Mouse (Mus musculus): ENCODE measurements around the gene Gm49373. TPM values are rescaled to one million over a fixed set of nuclear protein-coding genes. Genes with fewer than 3 reads are reported as not detected.

Gm49373 gene
- 1.0 and 1.2 TPM in 2 replicates for polyA plus RNA-seq (2015; fragmentation: Nextera tagmentation; extraction: Ambion mirVana)

DNA sequence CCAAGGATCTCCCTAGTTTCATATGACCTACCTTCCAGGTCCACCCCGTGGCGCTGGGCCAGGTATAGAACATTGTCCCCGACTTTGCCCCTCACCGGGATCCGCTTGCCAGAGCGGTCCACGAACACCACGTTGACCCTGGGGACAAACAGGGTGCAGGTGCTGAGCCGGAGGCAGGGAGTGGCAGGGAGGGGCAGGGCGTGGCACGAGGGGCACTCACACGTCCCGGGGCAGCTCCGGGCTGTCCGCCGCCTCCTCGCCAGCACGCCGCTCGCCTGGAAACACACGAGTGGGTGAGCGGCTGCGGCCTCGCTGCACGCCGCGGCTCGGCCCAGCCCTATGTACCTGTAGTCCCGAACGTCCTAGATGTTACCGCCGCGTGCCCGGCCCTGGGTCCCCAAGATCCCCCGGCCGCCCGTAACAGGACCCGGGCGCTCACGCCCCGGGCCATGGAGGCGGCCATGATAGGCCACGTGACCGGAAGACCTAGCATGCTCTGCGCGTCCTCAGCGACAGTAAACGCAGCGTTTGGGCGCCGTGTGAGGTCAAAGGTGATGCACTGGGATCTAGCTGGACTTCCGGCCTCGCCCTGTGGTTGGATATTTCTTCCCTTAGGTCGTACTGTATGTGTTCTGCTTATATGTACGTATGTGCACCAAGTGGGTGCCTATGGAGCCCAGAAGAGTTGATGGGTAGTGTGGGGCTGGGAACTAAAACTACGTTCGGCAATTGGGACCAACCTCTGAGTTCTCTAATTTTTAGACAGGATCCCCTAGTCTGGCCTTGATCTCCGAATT lies at the start of gene Gm49373, which contains the start of gene Fdx1l:
Gene Gm49373 (minus strand): TSS at position 53 of the 797 bp plus-strand sequence.
Gene Fdx1l (minus strand): TSS at position 571 of the 797 bp plus-strand sequence.
- ATAC-seq, result peak; percentile 95
- peak within 1 kb of the TSS; percentile 90 for H3K4me3 ChIP-seq (replicated peaks)
- peaks cover 47% of the 10 kb centered on the region for H3K36me3 ChIP-seq
- H3K4me2 ChIP-seq (replicated peaks), result peak within 1 kb of the TSS; percentile 92
- no peaks in the 10 kb centered on the region for H3K27me3 ChIP-seq
- no peaks in the 10 kb centered on the region for H3K9me3 ChIP-seq
- H3K4me1 ChIP-seq (replicated peaks), result peaks cover 19% of the 10 kb centered on the region
- peak within 1 kb of the TSS; percentile 45 for H3K27ac ChIP-seq
- H3K9ac ChIP-seq (replicated peaks), result peak within 1 kb of the TSS; percentile 86
- 2% methylated on average over 55 of the region's 58 CpGs for WGBS

DNA sequence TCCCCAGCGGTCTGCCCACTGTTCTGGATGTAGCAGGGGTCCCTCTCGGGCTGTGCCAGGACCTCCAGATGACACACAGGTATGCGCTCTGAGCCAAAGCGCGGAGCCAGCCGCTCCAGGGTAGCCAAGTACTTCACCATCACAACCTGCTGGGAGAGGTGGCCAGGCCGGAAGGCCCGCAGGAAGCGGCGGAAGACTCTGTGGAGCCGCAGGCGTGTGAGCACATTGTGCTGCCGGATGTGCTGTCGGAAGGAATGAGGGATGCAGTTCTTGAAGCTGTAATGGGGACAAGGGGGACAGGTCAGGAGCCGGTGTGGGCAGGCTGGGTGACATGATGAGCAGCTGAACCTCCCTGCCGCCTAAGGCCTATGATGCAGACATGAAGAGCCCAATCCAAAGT lies 48.6 kb upstream of the Gm49373 start:
- 90% methylated on average over 16 of the region's 16 CpGs for WGBS
- no peaks in the 10 kb centered on the region for H3K9me3 ChIP-seq
- H3K27me3 ChIP-seq, result no peaks in the 10 kb centered on the region
- no peak overlapping the region for H3K27ac ChIP-seq
- H3K4me2 ChIP-seq (replicated peaks), result no peak overlapping the region
- H3K9ac ChIP-seq (replicated peaks), result no peak overlapping the region
- H3K36me3 ChIP-seq, result peaks cover 56% of the 10 kb centered on the region
- no peak overlapping the region for H3K4me3 ChIP-seq (replicated peaks)
- no peak for ATAC-seq
- H3K4me1 ChIP-seq (replicated peaks), result no peaks in the 10 kb centered on the region

DNA sequence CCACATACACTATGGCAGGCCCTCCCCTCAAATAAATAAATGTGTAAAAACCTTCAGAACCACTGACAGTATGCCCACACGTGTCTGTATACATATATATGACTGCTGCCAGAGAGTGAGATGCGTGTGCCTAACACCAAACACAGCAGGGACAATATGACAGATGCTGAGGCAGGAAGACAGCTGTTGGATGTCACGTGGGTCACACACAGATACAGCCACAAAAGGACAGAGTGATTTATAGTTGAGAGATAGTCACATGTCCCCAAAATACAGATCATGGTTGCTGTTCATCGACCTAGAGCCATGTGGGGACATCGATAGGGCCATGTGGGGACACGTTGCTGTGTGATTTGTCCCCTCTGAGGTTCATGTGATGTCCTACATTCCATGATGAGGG lies 44.2 kb upstream of the Gm49373 start:
- Histone ChIP-seq H3K9ac (replicated peaks) (no peak overlapping the region), H3K36me3 (peaks cover 20% of the 10 kb centered on the region), H3K4me2 (replicated peaks) (no peak overlapping the region), H3K4me3 (replicated peaks) (no peak overlapping the region), H3K9me3 (no peaks in the 10 kb centered on the region), H3K27me3 (no peaks in the 10 kb centered on the region), H3K4me1 (replicated peaks) (no peaks in the 10 kb centered on the region), H3K27ac (no peak overlapping the region)
- 82% methylated on average over 6 of the region's 6 CpGs for WGBS
- ATAC-seq, result no peak

- ATAC-seq, result no peak
- no peak overlapping the region for H3K9ac ChIP-seq (replicated peaks)
- peaks cover 7% of the 10 kb centered on the region for H3K36me3 ChIP-seq
- no peak overlapping the region for H3K27ac ChIP-seq
- no peaks in the 10 kb centered on the region for H3K9me3 ChIP-seq
- no peaks in the 10 kb centered on the region for H3K27me3 ChIP-seq
- H3K4me1 ChIP-seq (replicated peaks), result no peaks in the 10 kb centered on the region
- H3K4me3 ChIP-seq (replicated peaks), result no peak overlapping the region
- 92% methylated on average over 8 of the region's 8 CpGs for WGBS
- H3K4me2 ChIP-seq (replicated peaks), result no peak overlapping the region
Measured at GRCm38 (mm10) chr9:21115105-21115504, 42.2 kb upstream of the Gm49373 start.

GRCm38 (mm10) chr9:21114190-21114589 lies 41.3 kb upstream of the Gm49373 start:
- no peak overlapping the region for H3K27ac ChIP-seq
- WGBS, result 91% methylated on average over 7 of the region's 7 CpGs
- no peak overlapping the region for H3K4me2 ChIP-seq (replicated peaks)
- peaks cover 9% of the 10 kb centered on the region; the same call in 1 of the 2 replicates for H3K36me3 ChIP-seq
- no peak overlapping the region for H3K4me3 ChIP-seq (replicated peaks)
- H3K27me3 ChIP-seq, result no peaks in the 10 kb centered on the region
- no peaks in the 10 kb centered on the region for H3K4me1 ChIP-seq (replicated peaks)
- no peak overlapping the region for H3K9ac ChIP-seq (replicated peaks)
- no peaks in the 10 kb centered on the region for H3K9me3 ChIP-seq
- ATAC-seq, result no peak

GRCm38 (mm10) chr9:21113751-21114150 lies 40.9 kb upstream of the Gm49373 start:
- 95% methylated on average over 6 of the region's 6 CpGs for WGBS
- H3K4me3 ChIP-seq (replicated peaks), result no peak overlapping the region
- no peaks in the 10 kb centered on the region for H3K9me3 ChIP-seq

DNA sequence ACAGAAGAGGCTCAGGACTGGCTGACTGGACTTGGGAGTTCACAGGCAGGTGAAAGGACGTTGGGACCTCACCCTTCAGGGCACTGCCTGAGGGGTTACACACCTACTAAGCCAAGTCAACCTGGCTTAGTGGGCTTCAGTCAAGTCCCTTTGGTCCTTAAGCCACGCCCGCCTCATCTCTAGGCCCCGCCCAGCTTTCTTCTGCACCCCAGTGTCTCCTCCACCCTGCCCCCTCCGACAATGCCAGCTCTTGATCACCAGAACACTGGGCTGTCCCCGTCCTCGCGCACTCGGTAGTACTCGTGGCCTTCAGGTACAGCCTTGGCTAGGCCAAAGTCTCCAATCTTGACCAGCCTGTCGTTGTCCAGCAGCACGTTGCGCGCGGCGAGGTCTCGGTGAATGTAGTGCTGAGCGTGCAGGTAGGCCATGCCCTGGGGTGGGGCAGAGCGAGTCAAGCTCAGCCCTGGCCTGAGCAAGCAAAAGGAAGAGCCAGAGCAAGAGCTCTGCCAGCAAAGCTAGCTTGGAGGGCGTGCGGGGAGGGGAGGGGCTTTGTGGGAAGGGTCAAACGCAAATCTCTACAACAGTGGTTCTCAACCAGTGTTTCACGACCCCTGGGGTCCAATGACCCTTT lies 34.8 kb upstream of the Gm49373 start:
- Histone ChIP-seq H3K4me1 (replicated peaks) (no peaks in the 10 kb centered on the region), H3K4me3 (replicated peaks) (no peak overlapping the region), H3K9ac (replicated peaks) (no peak overlapping the region), H3K27me3 (no peaks in the 10 kb centered on the region), H3K4me2 (replicated peaks) (no peak overlapping the region), H3K36me3 (peaks cover 24% of the 10 kb centered on the region; the same call in 1 of the 2 replicates), H3K27ac (no peak overlapping the region), H3K9me3 (no peaks in the 10 kb centered on the region)
- ATAC-seq, result no peak
- 46% methylated on average over 23 of the region's 23 CpGs for WGBS

More at GRCm38 (mm10) chr9:21113751-21114150, 40.9 kb upstream of the Gm49373 start:
- H3K4me2 ChIP-seq (replicated peaks), result no peak overlapping the region
- no peaks in the 10 kb centered on the region for H3K27me3 ChIP-seq
- H3K36me3 ChIP-seq, result peaks cover 14% of the 10 kb centered on the region; the same call in 1 of the 2 replicates
- no peak for ATAC-seq
- H3K4me1 ChIP-seq (replicated peaks), result no peaks in the 10 kb centered on the region
- H3K27ac ChIP-seq, result no peak overlapping the region
- H3K9ac ChIP-seq (replicated peaks), result no peak overlapping the region

GRCm38 (mm10) chr9:21105760-21106564 lies 33.1 kb upstream of the Gm49373 start:
- 80% methylated on average over 5 of the region's 5 CpGs for WGBS
- H3K27ac ChIP-seq, result no peak overlapping the region
- peaks cover 24% of the 10 kb centered on the region; the same call in 1 of the 2 replicates for H3K36me3 ChIP-seq
- H3K9me3 ChIP-seq, result no peaks in the 10 kb centered on the region
- no peaks in the 10 kb centered on the region for H3K4me1 ChIP-seq (replicated peaks)
- no peak overlapping the region for H3K4me3 ChIP-seq (replicated peaks)
- no peak overlapping the region for H3K9ac ChIP-seq (replicated peaks)
- H3K4me2 ChIP-seq (replicated peaks), result no peak overlapping the region
- H3K27me3 ChIP-seq, result no peaks in the 10 kb centered on the region
- no peak for ATAC-seq

GRCm38 (mm10) chr9:21104814-21105213 lies 31.9 kb upstream of the Gm49373 start:
- no peak for ATAC-seq
- no peak overlapping the region for H3K4me2 ChIP-seq (replicated peaks)
- H3K4me3 ChIP-seq (replicated peaks), result no peak overlapping the region
- no peak overlapping the region for H3K27ac ChIP-seq
- H3K9ac ChIP-seq (replicated peaks), result no peak overlapping the region
- H3K36me3 ChIP-seq, result peaks cover 17% of the 10 kb centered on the region; the same call in 1 of the 2 replicates
- no peaks in the 10 kb centered on the region for H3K9me3 ChIP-seq
- no peaks in the 10 kb centered on the region for H3K27me3 ChIP-seq
- 92% methylated on average over 6 of the region's 6 CpGs for WGBS
- peaks cover 8% of the 10 kb centered on the region; the same call in 1 of the 2 replicates for H3K4me1 ChIP-seq (replicated peaks)

DNA sequence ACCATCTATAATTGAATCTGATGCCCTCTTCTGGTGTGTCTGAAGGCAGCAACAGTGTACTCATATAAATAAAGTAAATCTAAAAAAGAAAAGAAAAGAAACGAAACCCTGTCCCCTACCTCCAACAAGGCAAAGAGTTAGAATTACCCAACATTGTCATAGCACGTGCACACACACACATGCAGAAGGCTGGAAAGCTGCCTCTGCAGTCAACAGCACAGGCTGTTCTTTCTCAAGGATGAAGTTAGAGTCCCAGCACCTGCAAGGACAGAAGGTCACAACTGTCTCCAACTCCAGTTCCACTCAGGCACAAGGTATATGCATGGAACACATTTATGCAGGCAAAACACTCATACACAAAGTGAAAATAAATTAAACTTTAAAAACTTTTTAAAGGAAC lies 29.2 kb upstream of the Gm49373 start:
- H3K4me1 ChIP-seq (replicated peaks), result peaks cover 8% of the 10 kb centered on the region; the same call in 1 of the 2 replicates
- no peak overlapping the region for H3K4me3 ChIP-seq (replicated peaks)
- no peaks in the 10 kb centered on the region for H3K9me3 ChIP-seq
- no peak overlapping the region for H3K4me2 ChIP-seq (replicated peaks)
- no peak overlapping the region for H3K27ac ChIP-seq
- H3K9ac ChIP-seq (replicated peaks), result no peak overlapping the region
- H3K27me3 ChIP-seq, result no peaks in the 10 kb centered on the region
- H3K36me3 ChIP-seq, result 0 out of 2 replicates have a peak, but pooled peaks cover 3% of the 10 kb centered on the region
- 94% methylated on average over 2 of the region's 2 CpGs for WGBS
- ATAC-seq, result no peak

DNA sequence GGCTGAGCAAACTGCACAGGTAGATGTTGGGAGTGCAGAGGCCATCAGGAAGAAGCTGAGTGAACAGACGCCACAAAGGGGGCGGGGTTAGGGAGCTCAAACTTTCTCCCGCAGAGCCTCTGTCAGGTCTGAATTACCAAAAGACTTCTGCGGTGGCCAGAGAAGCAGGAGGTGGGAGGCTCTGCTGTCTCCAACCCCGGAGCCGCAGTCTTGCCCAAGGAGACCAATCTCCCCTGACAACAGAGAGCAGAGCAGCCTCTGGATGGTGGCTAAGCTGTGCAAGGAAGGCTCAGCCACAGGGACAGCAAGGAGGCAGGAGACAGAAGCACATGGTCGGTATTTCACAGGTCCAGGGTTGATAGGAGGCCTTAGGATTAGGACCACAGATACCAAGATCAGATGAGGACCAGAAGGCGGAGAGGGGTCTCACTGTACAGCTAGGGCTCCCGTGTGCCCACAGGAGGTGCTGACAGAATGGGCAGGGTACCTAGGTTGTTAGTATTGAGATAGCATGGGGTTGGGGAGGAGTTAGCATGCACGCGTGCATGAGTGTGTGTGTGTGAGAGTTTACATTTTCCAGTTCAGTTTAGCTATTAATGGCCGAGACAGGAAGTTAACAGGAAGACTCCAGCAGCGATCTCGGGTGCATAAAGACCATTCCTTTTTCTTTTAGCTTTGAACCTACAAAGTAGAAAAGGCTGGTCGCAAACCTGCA lies 27.7 kb upstream of the Gm49373 start:
- H3K36me3 ChIP-seq, result no peaks in the 10 kb centered on the region
- no peak overlapping the region for H3K4me3 ChIP-seq (replicated peaks)
- H3K27me3 ChIP-seq, result no peaks in the 10 kb centered on the region
- H3K9me3 ChIP-seq, result no peaks in the 10 kb centered on the region
- H3K9ac ChIP-seq (replicated peaks), result no peak overlapping the region
- peaks cover 11% of the 10 kb centered on the region; the same call in 1 of the 2 replicates for H3K4me1 ChIP-seq (replicated peaks)
- no peak; the same call in 1 of the 2 replicates for ATAC-seq
- H3K27ac ChIP-seq, result no peak overlapping the region
- H3K4me2 ChIP-seq (replicated peaks), result no peak overlapping the region
- WGBS, result 36% methylated on average over 15 of the region's 15 CpGs
